Mouse (Mus musculus) sigmoid colon, adult 10 weeks (tissue): ENCODE data around the gene Cyp2c68. TPM values are rescaled to one million over a fixed set of nuclear protein-coding genes. Genes with fewer than 3 reads are reported as not detected.

ENCODE experiments used
- polyA plus RNA-seq: library from polyadenylated mRNA; stranded (reverse); fragments of 350-450 nt; fragmentation: Illumina TruSeq; extraction: RNeasy Lipid Tissue Mini Kit (QIAGEN cat#74804); gene quantifications from one replicate; pipeline ENCODE4 v1.2.3, GENCODE M21; 2014; ENCODE audit warnings: low read depth, low replicate concordance

The Cyp2c68 gene
- 343 TPM for polyA plus RNA-seq

DNA sequence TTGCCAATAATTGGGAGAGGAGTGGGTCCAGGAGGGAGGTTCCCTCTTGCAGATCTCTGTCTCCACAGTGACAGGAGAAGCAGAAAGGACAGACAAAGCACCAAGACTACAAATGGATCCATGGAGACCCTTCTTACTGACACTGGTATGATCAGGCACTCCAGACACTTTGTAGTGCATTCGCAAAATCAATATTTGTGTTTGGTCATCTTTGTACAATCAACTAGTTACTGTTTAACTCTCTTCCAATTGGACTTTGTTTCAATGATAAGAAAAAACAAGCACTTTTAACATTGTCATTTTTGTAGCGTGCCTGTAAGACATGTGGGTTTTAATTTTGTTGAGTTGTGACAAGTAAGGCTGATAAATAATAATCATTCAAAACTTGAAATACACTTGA is at the start of gene Cyp2c68:
TSS of gene Cyp2c68 (minus strand) at position 135 of the 400 bp plus-strand sequence.

DNA sequence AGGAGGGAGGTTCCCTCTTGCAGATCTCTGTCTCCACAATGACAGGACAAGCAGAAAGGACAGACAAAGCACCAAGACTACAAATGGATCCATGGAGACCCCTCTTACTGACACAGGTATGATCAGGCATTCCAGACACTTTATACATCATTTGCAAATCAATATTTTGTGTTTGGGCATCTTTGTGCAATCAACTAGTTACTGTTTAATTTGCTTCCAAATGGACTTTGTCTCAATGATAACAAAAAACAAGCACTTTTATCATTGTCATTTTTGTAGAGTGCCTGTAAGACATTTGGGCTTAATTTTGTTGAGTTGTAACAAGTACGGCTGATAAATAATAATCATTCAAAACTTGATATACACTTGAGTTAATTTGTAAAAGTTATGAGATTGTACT is 91.9 kb downstream of the Cyp2c68 start, which contains the start of gene Cyp2c67:
TSS of gene Cyp2c67 (minus strand) at position 114 of the 400 bp plus-strand sequence.

Other genes with a start within 250 kb of the Cyp2c68 start
- gene Cyp2c39, start 230.2 kb downstream of the Cyp2c68 start, polyA plus RNA-seq, result not detected
- gene Cyp2c67, start 92.0 kb downstream of the Cyp2c68 start, polyA plus RNA-seq, result 1.5 TPM
- 1.2 TPM for gene Cyp2c40, start 71.8 kb upstream of the Cyp2c68 start, polyA plus RNA-seq
- gene Cyp2c69, start 145.7 kb upstream of the Cyp2c68 start, polyA plus RNA-seq, result 9.2 TPM